Mouse (Mus musculus) heart, embryonic 12.5 days (tissue): ENCODE results near the gene Casq1. TPM values are rescaled to one million over a fixed set of nuclear protein-coding genes. Genes with fewer than 3 reads are reported as not detected.
A peak's percentile ranks its signal among the peaks of the same experiment; 100 is the strongest.

Source experiments
- ATAC-seq: fragments of 200-750 bp; cut with Nextera tagmentation; 2 replicates; pipeline ENCODE4 v1.8.0; 2017; ENCODE audit warnings: moderate TSS enrichment, moderate library complexity; ENCODE audit not compliant: insufficient number of reproducible peaks, low FRiP score
- H3K27ac ChIP-seq: fragments of 300-500 bp; sonication (generic); 2 replicates; pipeline ENCODE4 v1.5.1; 2016; ENCODE audit warnings: mild to moderate bottlenecking, moderate library complexity; ENCODE audit not compliant: poor library complexity, severe bottlenecking
- H3K27me3 ChIP-seq: fragments of 300-500 bp; sonication (generic); replicated peaks from 2 replicates; pipeline ENCODE4 v1.6.1; 2016; ENCODE audit warnings: mild to moderate bottlenecking, moderate library complexity
- H3K36me3 ChIP-seq: fragments of 300-500 bp; sonication (generic); 2 replicates; pipeline ENCODE4 v1.6.1; 2016; ENCODE audit warnings: mild to moderate bottlenecking, moderate library complexity
- H3K4me1 ChIP-seq: fragments of 300-500 bp; sonication (generic); replicated peaks from 2 replicates; pipeline ENCODE4 v1.6.1; 2016; ENCODE audit warnings: mild to moderate bottlenecking
- H3K4me2 ChIP-seq: fragments of 300-500 bp; sonication (generic); 2 replicates; pipeline ENCODE4 v1.6.1; 2016; ENCODE audit warnings: mild to moderate bottlenecking, moderate library complexity
- H3K4me3 ChIP-seq: fragments of 300-500 bp; sonication (generic); 2 replicates; pipeline ENCODE4 v1.5.1; 2016; ENCODE audit warnings: mild to moderate bottlenecking
- H3K9ac ChIP-seq: fragments of 300-500 bp; sonication (generic); 2 replicates; pipeline ENCODE4 v1.6.1; 2016; ENCODE audit warnings: mild to moderate bottlenecking, moderate library complexity
- H3K9me3 ChIP-seq: fragments of 300-500 bp; sonication (generic); replicated peaks from 2 replicates; pipeline ENCODE4 v1.6.1; 2016; ENCODE audit warnings: mild to moderate bottlenecking, moderate library complexity
- WGBS: fragments of 180-500 bp; shearing (Covaris S2); methylation state at CpG from one replicate; pipeline ENCODE4 v1.1.7; 2016; 5-methylcytosine and 5-hydroxymethylcytosine counted together
- polyA plus RNA-seq: library from polyadenylated mRNA; unstranded; fragments of >200 nt; fragmentation: Nextera tagmentation; extraction: Ambion mirVana; gene quantifications from 2 replicates; pipeline ENCODE4 v1.2.1, GENCODE M21; 2016

Casq1 gene
- polyA plus RNA-seq, 1 experiment from 2014 or later = 185 TPM

- no peak for ATAC-seq
- Histone ChIP-seq H3K9ac (no peak overlapping the region), H3K4me2 (no peak overlapping the region), H3K4me1 (peaks cover 11% of the 10 kb centered on the region), H3K36me3 (peaks cover 75% of the 10 kb centered on the region), H3K27ac (no peak overlapping the region), H3K9me3 (no peaks in the 10 kb centered on the region), H3K27me3 (no peaks in the 10 kb centered on the region), H3K4me3 (no peak overlapping the region)
- WGBS = 88% methylated on average over 7 of the region's 7 CpGs
Observed at GRCm38 (mm10) chr1:172177791-172178190, 41.9 kb downstream of the Casq1 start.

DNA sequence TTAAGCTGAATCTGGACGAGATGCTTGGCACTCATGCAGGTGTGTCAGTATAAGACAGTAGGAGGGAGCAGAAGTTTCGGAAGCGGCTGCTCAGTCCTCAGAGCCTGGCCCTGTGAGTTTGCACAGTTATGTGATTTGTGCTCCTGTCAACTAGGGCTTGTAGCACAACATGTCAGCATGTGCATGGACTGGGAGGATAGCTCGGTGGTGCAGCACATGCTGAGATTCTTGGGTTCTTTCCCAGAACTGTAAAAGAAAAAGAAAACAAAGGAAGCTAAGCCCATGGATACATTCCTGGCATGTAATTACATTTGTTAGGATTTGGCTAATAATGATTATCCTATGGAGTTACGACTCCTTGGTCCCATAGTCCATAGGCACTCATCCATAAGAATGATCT is 46.5 kb downstream of the Casq1 start:
- ATAC-seq = no peak
- Histone ChIP-seq H3K27ac (no peak overlapping the region), H3K27me3 (no peaks in the 10 kb centered on the region), H3K9ac (no peak overlapping the region), H3K4me1 (peaks cover 11% of the 10 kb centered on the region), H3K36me3 (peaks cover 84% of the 10 kb centered on the region), H3K9me3 (no peaks in the 10 kb centered on the region), H3K4me2 (no peak overlapping the region), H3K4me3 (no peak overlapping the region)
- WGBS = 88% methylated on average over 5 of the region's 5 CpGs

DNA sequence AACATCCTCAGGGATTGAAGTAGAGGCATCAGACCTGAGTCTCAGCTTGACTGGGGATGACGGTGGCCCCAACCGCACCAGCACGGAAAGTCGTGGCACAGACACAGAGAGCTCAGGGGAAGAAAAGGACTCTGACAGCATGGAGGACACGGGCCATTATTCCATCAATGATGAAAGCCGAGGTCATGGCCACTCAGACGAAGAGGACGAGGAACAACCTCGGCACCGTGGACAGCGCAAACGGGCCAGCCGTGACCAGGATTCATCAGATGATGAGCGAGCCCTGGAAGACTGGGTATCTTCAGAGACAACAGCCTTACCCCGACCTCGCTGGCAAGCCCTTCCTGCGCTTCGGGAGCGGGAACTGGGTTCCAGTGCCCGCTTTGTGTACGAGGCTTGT is 47.3 kb downstream of the Casq1 start:
- Histone ChIP-seq H3K27ac (no peak overlapping the region), H3K4me3 (no peak overlapping the region), H3K36me3 (peaks cover 85% of the 10 kb centered on the region), H3K4me1 (peaks cover 11% of the 10 kb centered on the region), H3K9ac (no peak overlapping the region), H3K4me2 (no peak overlapping the region), H3K9me3 (no peaks in the 10 kb centered on the region), H3K27me3 (no peaks in the 10 kb centered on the region)
- ATAC-seq = no peak
- WGBS = 96% methylated on average over 21 of the region's 21 CpGs

DNA sequence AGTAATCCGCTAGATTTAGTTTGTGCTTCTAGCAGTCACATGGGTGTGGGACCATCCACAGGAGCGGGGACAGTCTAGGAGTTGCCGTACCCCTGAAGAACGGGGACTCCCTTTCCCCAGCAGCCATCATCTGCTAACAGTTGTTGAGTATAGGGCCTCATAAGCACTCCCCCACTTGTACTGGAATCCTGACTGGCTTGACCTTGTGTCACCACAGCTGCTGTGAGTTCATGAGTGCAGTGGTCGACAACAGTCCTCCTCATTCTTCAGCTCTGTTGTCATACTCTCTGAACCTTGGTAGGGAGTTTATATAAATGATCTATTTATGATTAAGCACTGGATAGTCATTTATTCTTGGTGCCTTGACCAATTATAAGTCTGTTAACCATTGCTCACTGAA is 49.9 kb downstream of the Casq1 start:
- peaks cover 93% of the 10 kb centered on the region for H3K36me3 ChIP-seq

GRCm38 (mm10) chr1:172167911-172168310 is 51.8 kb downstream of the Casq1 start:
- WGBS = 92% methylated on average over 5 of the region's 5 CpGs

More for the DNA sequence above, 49.9 kb downstream of the Casq1 start:
- WGBS = 93% methylated on average over 5 of the region's 5 CpGs
- Histone ChIP-seq H3K4me1 (peaks cover 9% of the 10 kb centered on the region), H3K4me2 (no peak overlapping the region), H3K9me3 (no peaks in the 10 kb centered on the region), H3K27me3 (no peaks in the 10 kb centered on the region), H3K9ac (no peak overlapping the region), H3K4me3 (no peak overlapping the region), H3K27ac (no peak overlapping the region)
- ATAC-seq = no peak

GRCm38 (mm10) chr1:172162959-172163358 is 56.7 kb downstream of the Casq1 start:
- Histone ChIP-seq H3K36me3 (peaks cover 34% of the 10 kb centered on the region), H3K9ac (0 out of 2 replicates have a peak overlapping the region, but pooled peaks have one; percentile 31), H3K27ac (no peak overlapping the region), H3K27me3 (no peaks in the 10 kb centered on the region), H3K4me2 (no peak overlapping the region), H3K9me3 (no peaks in the 10 kb centered on the region), H3K4me1 (peaks cover 22% of the 10 kb centered on the region), H3K4me3 (no peak overlapping the region)
- ATAC-seq = no peak
- WGBS = 92% methylated on average over 6 of the region's 6 CpGs

More at GRCm38 (mm10) chr1:172167911-172168310, 51.8 kb downstream of the Casq1 start:
- no peaks in the 10 kb centered on the region for H3K27me3 ChIP-seq
- H3K9me3 ChIP-seq = no peaks in the 10 kb centered on the region
- H3K9ac ChIP-seq = no peak overlapping the region
- H3K4me2 ChIP-seq = no peak overlapping the region
- H3K4me1 ChIP-seq = peaks cover 8% of the 10 kb centered on the region
- H3K27ac ChIP-seq = no peak overlapping the region
- no peak for ATAC-seq
- H3K36me3 ChIP-seq = peaks cover 80% of the 10 kb centered on the region
- H3K4me3 ChIP-seq = no peak overlapping the region

- H3K36me3 ChIP-seq = peaks cover 25% of the 10 kb centered on the region
- no peak for ATAC-seq
- no peaks in the 10 kb centered on the region for H3K9me3 ChIP-seq
- no peaks in the 10 kb centered on the region for H3K27me3 ChIP-seq
- H3K27ac ChIP-seq = no peak overlapping the region
- H3K4me2 ChIP-seq = no peak overlapping the region
- WGBS = 92% methylated on average over 1 of the region's 1 CpGs
- H3K9ac ChIP-seq = no peak overlapping the region
- H3K4me1 ChIP-seq = peaks cover 22% of the 10 kb centered on the region
- H3K4me3 ChIP-seq = no peak overlapping the region
Observed at GRCm38 (mm10) chr1:172162009-172162408, 57.7 kb downstream of the Casq1 start.

DNA sequence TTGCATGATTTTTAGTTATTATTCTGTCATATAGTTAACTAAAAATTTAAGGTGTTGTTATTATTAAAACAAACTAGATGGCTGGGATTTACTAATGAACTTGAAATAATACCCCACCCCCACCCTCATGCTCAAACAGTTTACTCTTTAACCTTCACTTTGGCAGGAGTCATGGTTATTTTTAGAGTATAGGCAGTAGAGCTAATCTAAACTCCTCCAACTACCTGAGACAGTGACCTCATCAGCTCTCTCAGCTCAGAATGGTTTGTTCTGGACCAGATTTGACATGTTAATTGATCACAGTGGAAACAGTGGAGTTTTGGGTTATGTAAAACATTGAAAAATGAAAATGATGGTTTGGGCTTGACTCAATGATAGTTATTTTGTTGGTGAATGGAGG is 59.2 kb downstream of the Casq1 start:
- Histone ChIP-seq H3K36me3 (peaks cover 23% of the 10 kb centered on the region), H3K27ac (peak overlapping the region; percentile 84), H3K9ac (no peak overlapping the region; the same call in 1 of the 2 replicates), H3K4me2 (peak overlapping the region; percentile 33), H3K27me3 (no peaks in the 10 kb centered on the region), H3K4me1 (peaks cover 22% of the 10 kb centered on the region), H3K4me3 (no peak overlapping the region), H3K9me3 (no peaks in the 10 kb centered on the region)
- no peak for ATAC-seq

DNA sequence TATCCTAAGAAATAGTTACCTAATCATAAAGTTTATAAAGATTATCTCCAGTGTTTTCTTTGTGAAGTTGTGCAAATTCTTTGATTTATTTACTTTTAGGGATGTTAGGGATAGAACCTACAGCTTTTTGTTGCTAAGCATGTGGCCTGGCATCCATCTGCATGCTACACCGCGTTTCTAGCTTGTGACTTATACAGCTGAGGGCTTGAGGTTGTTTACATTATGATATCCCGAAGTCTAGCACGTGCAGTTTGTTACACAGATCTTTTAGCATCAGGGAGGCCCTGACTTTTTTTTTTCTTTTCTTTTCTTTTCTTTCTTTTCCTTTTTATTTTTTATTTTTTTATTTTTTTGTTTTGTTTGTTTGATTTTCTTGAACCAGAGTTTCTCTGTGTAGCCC is 59.7 kb downstream of the Casq1 start:
- H3K4me1 ChIP-seq = peaks cover 22% of the 10 kb centered on the region
- ATAC-seq = no peak
- peak overlapping the region; percentile 33; the same call in 1 of the 2 replicates for H3K4me2 ChIP-seq
- peaks cover 22% of the 10 kb centered on the region for H3K36me3 ChIP-seq
- peak overlapping the region; percentile 81 for H3K27ac ChIP-seq
- 34% methylated on average over 4 of the region's 4 CpGs for WGBS
- no peaks in the 10 kb centered on the region for H3K27me3 ChIP-seq
- H3K9me3 ChIP-seq = no peaks in the 10 kb centered on the region
- H3K4me3 ChIP-seq = no peak overlapping the region
- H3K9ac ChIP-seq = no peak overlapping the region

Other genes starting within 250 kb of the Casq1 start
- gene Vangl2, start 191.4 kb downstream of the Casq1 start, polyA plus RNA-seq = 13.5 and 14.4 TPM in 2 replicates
- not detected in 2 replicates for gene Nhlh1, start 162.3 kb downstream of the Casq1 start, polyA plus RNA-seq
- gene Copa, start 137.3 kb downstream of the Casq1 start, polyA plus RNA-seq = 214 and 219 TPM in 2 replicates
- 132 TPM in 2 replicates for gene Ncstn, start 137.1 kb downstream of the Casq1 start, polyA plus RNA-seq
- gene Pex19, start 93.1 kb downstream of the Casq1 start, polyA plus RNA-seq = 133 and 139 TPM in 2 replicates
- gene Dcaf8, start 71.8 kb downstream of the Casq1 start, polyA plus RNA-seq = 123 and 125 TPM in 2 replicates
- gene Pea15a, start 13.1 kb downstream of the Casq1 start, polyA plus RNA-seq = 156 and 164 TPM in 2 replicates
- gene Atp1a4, start 38.5 kb upstream of the Casq1 start, polyA plus RNA-seq = 0.17 and 0.19 TPM in 2 replicates
- 24.0 and 26.1 TPM in 2 replicates for gene Igsf8, start 41.8 kb upstream of the Casq1 start, polyA plus RNA-seq
- 23.4 and 25.9 TPM in 2 replicates for gene Atp1a2, start 78.2 kb upstream of the Casq1 start, polyA plus RNA-seq
- gene Kcnj9, start 109.5 kb upstream of the Casq1 start, polyA plus RNA-seq = not detected in 2 replicates
- not detected in 2 replicates for gene Kcnj10, start 121.3 kb upstream of the Casq1 start, polyA plus RNA-seq
- gene Pigm, start 156.7 kb upstream of the Casq1 start, polyA plus RNA-seq = 8.5 and 9.4 TPM in 2 replicates